Comparison of ENCODE assay signal across 9 mouse cellular contexts in the genomic region with DNA sequence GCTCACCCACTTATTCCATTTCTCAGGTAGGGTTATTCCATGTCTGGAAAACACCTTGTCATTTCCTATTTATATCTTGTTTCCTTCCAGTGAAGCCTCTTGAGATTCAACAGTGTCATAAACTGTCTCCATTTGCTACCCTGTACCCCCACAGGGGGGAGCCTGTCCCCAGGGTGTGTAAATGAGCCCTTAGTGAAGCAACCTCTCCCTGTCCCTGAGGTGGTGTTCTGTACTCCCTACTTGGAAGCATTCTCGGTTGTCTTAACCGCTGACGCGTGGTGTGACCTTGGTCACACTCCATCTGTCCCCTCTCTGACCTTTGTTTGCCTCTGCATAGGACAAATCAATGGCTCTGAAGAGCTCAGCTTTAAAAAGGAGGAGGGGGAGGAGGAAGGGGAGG. TPM values are rescaled to one million over a fixed set of nuclear protein-coding genes. Genes with fewer than 3 reads are reported as not detected.
DNase-seq lines count a peak whose midpoint lies in the region; ATAC-seq lines count a peak whose summit lies in the region.
"Had no signal": no experiment of that assay in that cellular context is flagged by ENCODE, and none has a peak within 500 bp of the region (broad histone marks: within the 10 kb centered on the region; RNA-seq: fewer than 3 reads in every experiment).

No protein-coding gene starts in this region.

- H3K4me1 ChIP-seq in forebrain, embryonic 14.5 days (ENCODE audit: control insufficient read depth, insufficient read depth, low read length), result no peaks in the 10 kb centered on the region
- no peaks in the 10 kb centered on the region for H3K4me1 ChIP-seq in forebrain, embryonic 11.5 days (replicated peaks; ENCODE audit: control insufficient read depth, insufficient read depth, low read length)
- no peaks in the 10 kb centered on the region for H3K4me1 ChIP-seq in embryonic facial prominence, embryonic 14.5 days (ENCODE audit: control insufficient read depth, insufficient read depth, low read length)

- H3K4me3 ChIP-seq in forebrain, embryonic 14.5 days (ENCODE audit: low read depth, low read length), result no peak overlapping the region
- no peak overlapping the region for H3K4me3 ChIP-seq in forebrain, embryonic 11.5 days (ENCODE audit: low read depth, low read length)
- no peak overlapping the region for H3K4me3 ChIP-seq in embryonic facial prominence, embryonic 14.5 days (ENCODE audit: low read depth, low read length)
- H3K4me3 ChIP-seq: megakaryocyte, embryonic 14.5 days had no signal

- H3K27ac ChIP-seq in forebrain, embryonic 14.5 days (ENCODE audit: low read depth, low read length), result no peak overlapping the region
- H3K27ac ChIP-seq in forebrain, embryonic 11.5 days (ENCODE audit: low read depth, low read length), result no peak overlapping the region
- H3K27ac ChIP-seq in embryonic facial prominence, embryonic 14.5 days (replicated peaks; ENCODE audit: low read depth, low read length), result no peak overlapping the region

- H3K36me3 ChIP-seq in forebrain, embryonic 14.5 days (ENCODE audit: control insufficient read depth, insufficient read depth, low read length), result no peaks in the 10 kb centered on the region
- H3K36me3 ChIP-seq in forebrain, embryonic 11.5 days (ENCODE audit: control insufficient read depth, insufficient read depth, low read length), result no peaks in the 10 kb centered on the region
- no peaks in the 10 kb centered on the region for H3K36me3 ChIP-seq in embryonic facial prominence, embryonic 14.5 days (ENCODE audit: control insufficient read depth, insufficient read depth, low read length)

- no peak overlapping the region for H3K9ac ChIP-seq in forebrain, embryonic 14.5 days (ENCODE audit: low read length)
- no peak overlapping the region for H3K9ac ChIP-seq in forebrain, embryonic 11.5 days (ENCODE audit: low read length)
- no peak overlapping the region for H3K9ac ChIP-seq in embryonic facial prominence, embryonic 14.5 days (ENCODE audit: low read depth, low read length)

- H3K27me3 ChIP-seq in forebrain, embryonic 14.5 days (replicated peaks; ENCODE audit: control insufficient read depth, insufficient read depth, low read length), result no peaks in the 10 kb centered on the region
- no peaks in the 10 kb centered on the region for H3K27me3 ChIP-seq in forebrain, embryonic 11.5 days (ENCODE audit: control insufficient read depth, insufficient read depth, low read length)
- H3K27me3 ChIP-seq in embryonic facial prominence, embryonic 14.5 days (replicated peaks; ENCODE audit: control insufficient read depth, insufficient read depth, low read length), result no peaks in the 10 kb centered on the region

- no peaks in the 10 kb centered on the region for H3K9me3 ChIP-seq in forebrain, embryonic 14.5 days (replicated peaks; ENCODE audit: control insufficient read depth, low read length)
- no peaks in the 10 kb centered on the region for H3K9me3 ChIP-seq in forebrain, embryonic 11.5 days (ENCODE audit: control insufficient read depth, low read length)
- no peaks in the 10 kb centered on the region for H3K9me3 ChIP-seq in embryonic facial prominence, embryonic 14.5 days (ENCODE audit: control insufficient read depth, low read length)

- peak; percentile 53 for DNase-seq in forebrain, embryonic 14.5 days (ENCODE audit: low spot score)
- DNase-seq in forebrain, embryonic 11.5 days (ENCODE audit: low spot score), result no peak
- DNase-seq in thymus, postnatal 0 days (ENCODE audit: low spot score), result peak; percentile 30
- DNase-seq in thymus, adult 18-20 months, result no peak
- peak; percentile 71 for DNase-seq in embryonic facial prominence, embryonic 14.5 days (ENCODE audit: low spot score)
- peak; percentile 78 for DNase-seq in kidney, postnatal 10 days
- peak; percentile 69 for DNase-seq in lung, postnatal 10 days

- WGBS in forebrain, embryonic 14.5 days, result 59% methylated on average over 4 of the region's 4 CpGs
- WGBS in forebrain, embryonic 11.5 days, result 64% methylated on average over 4 of the region's 4 CpGs
- 32% methylated on average over 4 of the region's 4 CpGs for WGBS in embryonic facial prominence, embryonic 14.5 days

- peak; percentile 65; the same call in 1 of the 2 replicates for ATAC-seq in forebrain, embryonic 14.5 days
- ATAC-seq in forebrain, embryonic 11.5 days (replicated peaks; ENCODE audit: low FRiP score), result no peak
- peak; percentile 81 for ATAC-seq in embryonic facial prominence, embryonic 14.5 days (ENCODE audit: low read depth)
- ATAC-seq in erythroid progenitor cell, adult 5-6 weeks (replicated peaks; ENCODE audit: low FRiP score, poor library complexity, severe bottlenecking), result no peak

- H3K4me2 ChIP-seq in forebrain, embryonic 14.5 days (ENCODE audit: low read length), result no peak overlapping the region
- no peak overlapping the region for H3K4me2 ChIP-seq in forebrain, embryonic 11.5 days (ENCODE audit: low read depth, low read length, severe bottlenecking)
- H3K4me2 ChIP-seq in embryonic facial prominence, embryonic 14.5 days (ENCODE audit: low read depth, low read length), result no peak overlapping the region

RNA-seq across cellular contexts. Expression of gene Bdh1, which starts 43.5 kb away (rescaled TPM):
- polyA plus RNA-seq in forebrain, embryonic 14.5 days (2014; fragmentation: Nextera tagmentation; extraction: Ambion mirVana), result 125 and 139 TPM in 2 replicates
- polyA plus RNA-seq in forebrain, embryonic 11.5 days (2014; fragmentation: Nextera tagmentation; extraction: Ambion mirVana), result 30.0 and 35.9 TPM in 2 replicates
- 76.1 and 78.6 TPM in 2 replicates for polyA plus RNA-seq in thymus, postnatal 0 days (2015; fragmentation: Nextera tagmentation; extraction: Ambion mirVana)
- polyA plus RNA-seq in embryonic facial prominence, embryonic 14.5 days (2014; fragmentation: Nextera tagmentation; extraction: Ambion mirVana), result 29.8 and 30.4 TPM in 2 replicates
- total RNA-seq in erythroid progenitor cell, adult 5-6 weeks (2015; ENCODE audit: low replicate concordance), result not detected in 2 replicates
- 4.2 TPM in 1 of 2 replicates, not detected in the other for total RNA-seq in erythroid progenitor cell, adult 5-6 weeks (2017; ENCODE audit: low replicate concordance)

Comparison
In these comparisons a context has a peak if more than half of its experiments do, and no peak if none do; other contexts are left out.
1. ATAC-seq: peak in forebrain, embryonic 14.5 days (single experiment) and embryonic facial prominence, embryonic 14.5 days (single experiment); none in forebrain, embryonic 11.5 days (single experiment) and erythroid progenitor cell, adult 5-6 weeks (single experiment).
2. DNase-seq: peak in forebrain, embryonic 14.5 days (single experiment), thymus, postnatal 0 days (single experiment), embryonic facial prominence, embryonic 14.5 days (single experiment), kidney, postnatal 10 days (single experiment) and lung, postnatal 10 days (single experiment); none in forebrain, embryonic 11.5 days (single experiment) and thymus, adult 18-20 months (0 of 2).